Mouse (Mus musculus): ENCODE results near the gene Nr1d1.
A peak's percentile ranks its signal among the peaks of the same experiment; 100 is the strongest.

Nr1d1 gene

GRCm38 (mm10) chr11:98774582-98775347 lies at the start of gene Nr1d1:
TSS of gene Nr1d1 (minus strand) at chr11:98775333.
- no peak for DNase-seq (ENCODE audit: low spot score)

- no peak for DNase-seq (ENCODE audit: low spot score)
Observed at GRCm38 (mm10) chr11:98820968-98821367, 45.8 kb upstream of the Nr1d1 start.

- DNase-seq (ENCODE audit: low spot score) = no peak
Observed at GRCm38 (mm10) chr11:98816706-98817239, 41.6 kb upstream of the Nr1d1 start.

GRCm38 (mm10) chr11:98810686-98811085 lies 35.6 kb upstream of the Nr1d1 start:
- no peak for DNase-seq (ENCODE audit: low spot score)

GRCm38 (mm10) chr11:98809457-98810290 lies 34.5 kb upstream of the Nr1d1 start:
- peak; percentile 99 for DNase-seq (ENCODE audit: low spot score)

GRCm38 (mm10) chr11:98808417-98808816 lies 33.3 kb upstream of the Nr1d1 start:
- no peak for DNase-seq (ENCODE audit: low spot score)

- no peak for DNase-seq (ENCODE audit: low spot score)
Observed at GRCm38 (mm10) chr11:98804605-98805004, 29.5 kb upstream of the Nr1d1 start, which contains the start of gene Casc3. TSS of gene Casc3 (plus strand) at chr11:98804905.

GRCm38 (mm10) chr11:98797909-98798308 lies 22.8 kb upstream of the Nr1d1 start:
- DNase-seq (ENCODE audit: low spot score) = no peak

- DNase-seq (ENCODE audit: low spot score) = no peak
Observed at GRCm38 (mm10) chr11:98797306-98797705, 22.2 kb upstream of the Nr1d1 start.

- peak; percentile 85 for DNase-seq (ENCODE audit: low spot score)
Observed at GRCm38 (mm10) chr11:98796515-98797216, 21.5 kb upstream of the Nr1d1 start.

GRCm38 (mm10) chr11:98795714-98796514 lies 20.8 kb upstream of the Nr1d1 start:
- peak; percentile 65 for DNase-seq (ENCODE audit: low spot score)

GRCm38 (mm10) chr11:98795015-98795713 lies 20.0 kb upstream of the Nr1d1 start, which contains the start of gene Msl1:
TSS of gene Msl1 (plus strand) at chr11:98795516.
- DNase-seq (ENCODE audit: low spot score) = peak; percentile 91

GRCm38 (mm10) chr11:98794469-98795014 lies 19.4 kb upstream of the Nr1d1 start:
- peak; percentile 78 for DNase-seq (ENCODE audit: low spot score)

GRCm38 (mm10) chr11:98792081-98792480 lies 16.9 kb upstream of the Nr1d1 start:
- DNase-seq (ENCODE audit: low spot score) = no peak

- no peak for DNase-seq (ENCODE audit: low spot score)
Observed at GRCm38 (mm10) chr11:98791448-98791847, 16.3 kb upstream of the Nr1d1 start.

GRCm38 (mm10) chr11:98790631-98791205 lies 15.6 kb upstream of the Nr1d1 start:
- DNase-seq (ENCODE audit: low spot score) = no peak

GRCm38 (mm10) chr11:98789824-98790223 lies 14.7 kb upstream of the Nr1d1 start:
- no peak for DNase-seq (ENCODE audit: low spot score)

- DNase-seq (ENCODE audit: low spot score) = no peak
Observed at GRCm38 (mm10) chr11:98789219-98789807, 14.2 kb upstream of the Nr1d1 start.

GRCm38 (mm10) chr11:98788550-98789218 lies 13.6 kb upstream of the Nr1d1 start:
- DNase-seq (ENCODE audit: low spot score) = peak; percentile 90

Measured in retina, embryonic 14.5 days (tissue).